Mouse (Mus musculus) ovary, postnatal 36 days (tissue): ENCODE results near the gene Cdh13.

Source experiments
- DNase-seq: peaks from one replicate; pipeline ENCODE4 v3.0.0; 2022; ENCODE audit warnings: low spot score, mixed read lengths

Cdh13 gene

DNA sequence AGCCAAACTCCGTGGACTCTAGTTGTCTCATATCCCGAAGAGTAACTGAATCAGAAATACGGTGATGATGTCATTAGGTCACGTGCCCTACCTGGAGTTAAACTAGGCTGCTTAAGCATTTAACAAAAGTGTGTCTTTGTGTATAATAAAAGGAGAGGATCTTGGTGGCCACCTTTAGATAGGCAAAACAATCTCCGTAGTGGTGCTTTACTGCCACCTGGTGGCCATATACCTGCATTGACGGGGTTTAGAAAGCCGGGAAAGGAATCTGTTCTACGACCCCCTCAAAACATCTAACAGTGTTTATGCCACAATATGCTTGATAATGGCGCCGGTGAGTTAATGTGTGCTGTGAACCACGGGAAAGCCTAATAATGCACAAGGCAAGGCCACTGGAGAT is 781.0 kb downstream of the Cdh13 start:
- peak; percentile 26 for DNase-seq

DNA sequence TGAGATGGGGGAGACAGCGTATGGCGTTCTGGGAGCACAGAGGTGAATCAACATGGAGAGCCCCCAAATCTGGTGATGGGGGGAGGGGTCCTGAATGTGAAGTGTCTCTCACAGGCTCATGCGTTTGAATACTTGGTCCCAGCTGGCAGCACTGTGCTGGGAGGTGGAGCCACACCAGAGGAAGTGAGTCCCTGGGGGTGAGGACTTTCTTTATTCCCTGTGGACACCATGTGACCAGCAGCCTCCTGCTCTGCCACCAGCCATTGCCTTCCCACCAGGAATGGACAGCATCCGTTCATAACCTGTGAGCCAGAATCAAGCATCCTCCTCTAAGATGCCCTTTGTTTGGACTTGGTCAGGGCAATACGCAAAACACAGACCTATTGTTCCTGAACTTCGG is 788.8 kb downstream of the Cdh13 start:
- DNase-seq, result no peak

DNA sequence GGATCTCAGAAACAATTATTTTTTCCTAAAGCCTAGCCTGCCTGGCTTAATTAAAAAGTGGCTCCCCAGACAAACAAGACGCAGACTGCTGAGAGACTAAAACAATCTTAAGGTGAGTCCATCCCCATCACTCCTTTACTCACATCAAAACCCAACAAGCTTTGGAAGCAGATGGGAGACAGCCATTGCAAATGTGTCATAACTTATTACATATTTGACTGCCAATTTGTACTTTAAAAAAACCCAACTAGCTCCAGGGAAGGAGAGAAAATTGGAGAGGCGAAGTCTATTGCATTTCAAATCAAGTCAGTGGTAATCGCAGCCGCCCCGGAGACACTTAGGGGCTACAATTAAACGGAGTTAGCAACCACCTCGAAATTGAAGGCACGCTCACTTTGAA is 801.5 kb downstream of the Cdh13 start:
- DNase-seq, result no peak

DNA sequence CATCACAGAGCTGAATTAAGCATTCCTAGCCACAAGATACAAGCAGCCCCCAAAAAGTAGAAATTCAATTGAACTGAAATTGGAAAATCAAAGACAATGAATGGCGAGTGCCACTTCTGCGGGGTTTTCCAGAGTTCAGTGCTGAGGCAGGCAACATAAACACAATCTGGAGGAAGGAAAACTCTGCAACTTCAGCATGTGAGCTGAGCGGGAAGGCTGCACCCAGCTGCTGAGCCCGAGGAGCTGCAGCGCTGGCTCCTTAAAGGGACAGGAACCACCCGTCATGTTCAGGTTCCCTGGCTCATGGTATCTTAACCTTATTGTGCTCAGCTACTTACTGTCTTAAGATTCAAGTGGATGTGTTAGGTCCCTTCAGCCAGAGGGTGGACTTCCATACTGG is 814.7 kb downstream of the Cdh13 start:
- DNase-seq, result no peak

DNA sequence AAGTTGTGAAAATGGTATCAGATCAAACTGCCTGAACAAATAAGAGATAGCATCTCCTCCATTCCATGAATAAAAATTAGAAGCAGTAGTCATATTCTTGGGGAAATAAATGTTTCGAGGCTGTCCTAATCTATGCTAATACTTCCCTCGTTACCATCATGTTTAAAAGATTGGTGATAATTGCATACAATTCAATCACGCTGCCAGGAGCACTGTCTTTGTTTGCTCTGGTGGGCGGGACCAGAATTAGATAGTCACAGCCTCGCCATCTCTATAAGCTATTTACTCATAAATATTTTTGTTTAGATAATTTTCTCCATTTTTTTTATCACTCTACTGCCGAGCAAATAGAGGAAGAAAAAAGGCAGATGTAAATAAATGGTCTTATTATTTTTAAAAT is 819.3 kb downstream of the Cdh13 start:
- no peak for DNase-seq

DNA sequence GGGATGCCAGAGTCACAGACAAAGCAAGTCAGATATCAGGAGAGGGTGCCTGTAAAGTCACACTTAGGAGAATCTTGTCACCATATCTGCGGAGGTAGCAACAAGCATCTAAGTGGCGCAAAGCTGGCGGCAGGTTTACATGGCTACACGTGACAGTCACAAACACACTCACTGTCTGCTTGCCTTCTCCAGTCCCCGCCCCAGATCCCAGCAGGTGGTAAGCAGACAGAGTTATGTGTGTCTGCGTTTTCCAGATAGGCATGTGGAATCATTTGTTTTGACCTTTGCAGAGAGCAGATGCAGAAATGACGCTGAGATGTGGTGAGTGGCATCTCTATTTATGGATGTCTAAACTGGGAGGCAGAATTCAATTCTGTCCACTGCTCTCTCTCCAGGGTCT is 826.1 kb downstream of the Cdh13 start:
- no peak for DNase-seq

DNA sequence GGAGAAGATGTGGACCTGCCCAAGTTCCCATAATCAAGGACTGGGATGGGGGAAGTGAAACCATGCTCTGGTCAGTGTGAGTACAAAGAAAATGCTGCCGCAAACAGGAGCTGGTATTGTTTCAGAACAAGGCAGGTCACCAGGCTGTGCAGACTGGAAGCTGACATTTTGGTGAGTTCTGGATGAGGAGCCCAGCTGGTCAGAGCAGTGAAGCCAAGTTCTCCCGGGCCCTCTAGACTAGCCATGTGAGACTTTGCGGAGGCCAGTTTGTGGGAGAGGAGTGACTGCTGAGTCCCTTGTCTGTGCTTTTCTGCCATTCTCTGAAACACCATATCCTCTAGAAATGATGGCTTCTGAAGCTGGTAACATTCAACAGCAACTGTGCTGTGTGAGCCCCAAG is 829.3 kb downstream of the Cdh13 start:
- no peak for DNase-seq

DNA sequence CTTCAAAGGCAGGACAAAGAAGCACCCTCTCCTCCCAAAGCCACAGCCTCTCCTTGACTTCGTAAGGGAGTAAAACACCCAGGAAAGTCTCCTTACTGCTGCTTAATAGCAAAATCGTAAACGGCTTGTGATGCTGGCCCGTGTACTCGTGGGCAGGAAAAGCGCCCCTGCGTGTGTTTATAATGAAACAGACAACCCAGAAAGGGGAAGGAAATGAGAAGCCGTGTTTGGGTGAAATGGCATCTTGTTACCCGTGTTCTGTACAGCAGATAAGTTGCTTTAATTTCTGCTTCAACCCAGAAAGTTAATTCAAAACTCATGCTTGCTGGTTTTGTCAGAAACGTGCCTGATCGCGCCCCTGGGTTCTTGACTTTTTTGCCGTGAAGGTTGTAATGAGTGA is 837.7 kb downstream of the Cdh13 start:
- no peak for DNase-seq

DNA sequence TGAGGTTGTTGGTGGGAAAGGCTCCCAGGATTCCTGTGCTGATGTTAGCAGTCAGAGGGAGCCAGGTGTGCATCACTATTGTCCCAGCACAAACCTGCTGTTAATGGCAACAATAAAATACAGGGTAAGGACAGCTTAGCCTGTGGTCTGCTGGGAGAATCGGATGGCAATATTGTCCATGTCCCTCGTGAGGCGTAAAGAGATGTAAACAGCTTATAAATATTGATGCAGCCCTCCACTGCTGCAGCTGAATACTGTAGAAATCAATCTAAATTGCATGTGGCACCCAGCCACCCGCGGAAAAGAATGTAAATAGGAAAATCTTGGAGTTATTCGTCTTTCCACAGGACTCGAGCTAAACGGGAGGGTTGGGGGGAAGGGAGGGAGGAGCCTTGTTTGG is 844.3 kb downstream of the Cdh13 start:
- DNase-seq, result no peak

DNA sequence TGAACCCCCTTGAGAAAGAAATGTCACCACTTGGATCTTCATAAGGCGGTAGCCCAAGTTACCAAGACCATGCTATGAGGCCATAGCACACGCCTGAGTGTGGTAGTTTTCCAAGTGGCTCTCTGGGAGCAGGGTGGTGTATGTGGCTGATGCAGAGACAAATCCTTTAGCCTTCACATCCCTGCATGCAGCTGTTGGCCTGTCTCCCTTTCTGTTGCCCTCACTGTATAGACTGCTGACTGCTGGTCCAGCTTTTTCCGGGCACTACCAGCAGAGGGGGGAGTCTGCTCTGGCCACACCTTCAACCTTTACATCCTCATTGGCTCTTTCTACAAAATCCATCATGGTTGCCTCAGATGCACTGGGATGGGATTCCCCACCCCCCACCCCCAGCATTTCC is 844.7 kb downstream of the Cdh13 start:
- no peak for DNase-seq

DNA sequence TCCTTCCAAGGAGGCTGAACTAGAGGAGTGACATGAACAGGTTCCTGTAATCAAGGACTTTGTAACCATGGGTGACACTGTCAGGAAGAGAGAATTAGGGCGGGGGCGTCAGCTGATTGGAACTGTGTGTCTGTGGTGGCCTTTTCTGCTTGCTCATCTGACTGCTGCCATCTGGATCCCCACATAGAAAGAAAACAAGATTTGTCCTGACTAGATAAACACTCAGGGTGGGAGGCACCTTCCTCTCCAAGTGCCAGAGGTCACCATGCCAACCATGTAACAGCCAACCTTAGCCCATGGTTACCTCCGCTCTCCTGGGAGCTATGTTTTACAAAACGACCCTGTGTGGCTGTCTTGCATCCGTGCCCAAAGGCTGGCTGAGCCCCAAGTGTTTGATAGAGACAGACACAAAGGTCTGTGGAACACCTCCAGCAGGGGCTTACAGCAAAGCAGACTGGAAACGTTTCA is 873.0 kb downstream of the Cdh13 start:
- no peak for DNase-seq

DNA sequence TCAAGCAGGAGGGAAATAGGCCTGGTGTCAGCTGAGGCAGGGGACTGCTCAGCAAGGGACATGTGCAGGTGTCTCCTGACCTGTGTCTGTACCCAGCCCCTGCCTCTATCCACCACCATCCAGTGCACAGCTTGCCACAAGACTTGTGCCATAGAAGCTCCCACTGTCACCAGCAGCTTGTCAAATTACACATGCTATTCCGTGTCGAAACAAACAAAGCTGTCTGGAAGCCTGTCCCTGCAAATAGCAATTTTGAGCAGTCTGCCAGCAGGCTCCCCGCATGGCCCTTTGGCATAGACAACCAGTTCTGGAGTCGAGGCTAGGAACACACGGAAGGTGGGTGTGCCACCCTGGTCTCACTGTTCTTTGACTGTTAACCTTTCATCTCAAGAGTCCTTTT is 875.1 kb downstream of the Cdh13 start:
- no peak for DNase-seq

DNA sequence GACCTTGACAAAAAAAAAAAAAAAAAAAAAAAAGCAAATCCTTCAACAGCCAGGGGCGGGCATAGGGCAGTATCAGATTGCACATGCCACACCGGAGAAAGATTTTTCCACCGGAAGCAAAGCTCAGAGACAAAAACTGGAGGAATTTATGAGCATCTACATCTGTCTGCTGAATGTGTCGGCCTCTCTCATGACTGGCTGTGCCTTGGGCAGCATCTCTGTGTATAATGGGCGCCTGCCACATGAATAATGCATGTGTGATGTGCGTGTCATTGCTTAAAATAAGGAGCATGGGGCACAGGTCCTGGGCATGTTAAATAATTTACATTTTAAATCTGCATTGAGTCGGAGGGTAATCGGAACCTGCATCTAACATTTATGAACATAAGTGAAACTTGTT is 876.3 kb downstream of the Cdh13 start:
- DNase-seq, result no peak

DNA sequence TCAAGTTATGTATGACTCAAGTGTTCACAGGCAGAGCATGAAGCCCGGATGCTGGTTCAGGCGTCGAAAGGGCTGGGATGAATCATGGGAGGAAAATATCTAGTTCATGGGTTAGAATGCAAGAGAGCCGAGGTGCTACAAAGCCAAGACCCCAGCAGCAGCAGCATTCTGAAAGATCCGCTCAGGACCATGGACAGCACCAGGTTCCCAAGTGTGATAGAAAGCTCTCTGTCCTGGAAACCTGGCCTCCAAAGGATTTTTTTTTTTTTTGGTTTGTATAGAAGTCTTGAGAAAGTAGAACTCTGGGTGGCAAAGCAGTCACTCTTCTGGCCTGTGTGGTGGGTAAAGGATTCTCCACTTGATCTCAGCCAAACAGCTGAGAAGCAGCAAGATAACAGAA is 880.5 kb downstream of the Cdh13 start:
- DNase-seq, result no peak

DNA sequence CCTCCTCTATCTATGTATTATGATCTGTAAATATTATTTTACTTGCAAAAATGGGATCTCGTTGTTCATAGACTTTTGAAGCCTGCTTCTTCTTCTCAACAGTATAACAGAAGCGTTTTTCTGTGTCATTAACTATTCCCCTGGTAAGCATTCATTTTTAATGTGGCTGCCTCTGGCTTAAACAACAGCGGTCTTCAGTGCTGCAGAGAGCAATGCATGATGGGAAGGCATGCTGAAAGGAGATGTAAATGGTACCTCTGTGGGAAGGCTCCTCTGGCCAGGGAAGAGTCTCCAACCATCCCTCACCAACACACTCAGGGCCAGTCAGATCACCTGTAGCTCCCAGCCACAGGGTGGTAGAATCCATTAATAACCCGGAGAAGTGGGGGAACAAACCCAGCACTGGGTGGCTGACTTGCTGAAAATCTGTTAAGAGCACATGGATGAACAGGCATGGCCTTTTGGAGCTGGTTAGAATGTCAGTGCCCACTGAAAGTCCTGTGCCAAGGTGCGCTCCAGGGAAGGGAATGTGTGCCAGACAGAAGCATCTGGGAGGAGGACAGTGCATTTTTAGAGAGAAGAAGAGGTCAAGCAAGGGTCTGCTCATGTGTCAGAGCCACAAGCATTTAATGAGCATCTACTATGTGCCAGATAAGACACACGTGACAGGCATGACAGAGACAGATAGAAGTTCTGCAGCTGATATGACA is 893.8 kb downstream of the Cdh13 start:
- DNase-seq, result no peak

DNA sequence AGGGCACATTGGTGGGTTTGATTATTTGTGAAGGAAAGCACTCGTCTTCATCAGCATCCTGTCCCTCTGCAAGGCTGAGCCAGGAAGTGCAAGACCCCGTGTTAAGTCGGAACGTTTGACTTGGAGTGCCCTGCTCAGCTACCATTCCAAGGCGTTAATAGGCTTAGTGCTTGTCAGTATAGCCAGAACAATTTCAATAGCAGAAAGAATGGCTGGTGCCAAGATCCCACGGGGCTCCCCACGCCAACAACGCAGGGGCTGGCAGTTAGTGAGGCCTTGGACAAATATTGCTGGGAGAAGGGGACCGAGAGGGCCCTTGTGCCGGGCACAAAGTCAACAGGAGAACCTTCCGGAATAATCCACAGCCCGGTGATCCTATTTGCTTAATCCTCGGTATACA is 897.1 kb downstream of the Cdh13 start:
- no peak for DNase-seq

DNA sequence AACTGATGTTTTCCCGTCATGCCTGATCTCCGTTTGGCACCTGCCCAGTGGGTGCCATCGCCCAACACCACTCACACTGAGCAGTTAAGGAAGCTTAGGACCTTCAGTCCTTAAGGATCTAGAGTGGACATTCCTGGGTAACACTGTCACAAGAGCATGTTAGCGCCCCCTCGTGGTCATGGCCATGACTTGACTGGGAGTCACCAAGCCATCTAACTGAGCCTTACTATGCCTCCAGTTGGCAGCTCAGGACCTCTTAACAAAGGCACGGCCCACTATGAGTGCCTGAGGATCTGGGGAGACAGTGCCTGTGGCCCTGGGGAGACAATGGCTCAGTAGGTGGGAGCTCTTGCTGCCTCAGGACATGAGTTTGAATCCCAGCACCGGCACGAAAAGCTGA is 912.2 kb downstream of the Cdh13 start:
- no peak for DNase-seq

DNA sequence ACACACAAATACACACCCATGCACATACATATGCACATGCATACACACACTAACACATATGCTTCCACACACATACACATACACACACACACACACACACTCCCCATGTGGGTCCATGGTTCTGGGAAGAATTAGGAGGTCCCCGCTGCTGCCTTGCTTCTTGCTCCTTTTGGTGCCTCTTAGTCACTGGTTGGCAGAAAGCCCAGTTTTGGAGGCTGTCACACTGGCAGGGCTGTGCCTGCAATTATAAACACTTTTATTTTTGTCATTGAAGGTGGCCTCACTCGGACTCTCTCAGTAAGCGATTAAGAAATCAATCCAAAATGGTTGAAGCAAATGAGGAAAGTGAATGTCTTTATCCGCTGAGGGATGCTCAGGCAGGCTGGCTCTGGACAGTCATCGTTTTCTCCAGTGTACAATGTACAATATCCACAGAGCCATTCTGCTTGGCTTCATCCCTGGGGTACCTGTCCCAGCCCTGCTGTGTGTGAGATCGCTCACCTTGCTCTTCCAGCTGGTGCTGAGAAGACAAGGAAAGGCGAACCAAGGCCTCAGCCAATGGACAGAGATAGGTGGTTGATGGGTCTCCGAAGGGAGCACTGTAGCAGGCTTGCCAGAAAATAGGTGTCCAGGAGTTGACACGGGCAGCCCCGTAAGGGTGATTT is 913.1 kb downstream of the Cdh13 start:
- no peak for DNase-seq

DNA sequence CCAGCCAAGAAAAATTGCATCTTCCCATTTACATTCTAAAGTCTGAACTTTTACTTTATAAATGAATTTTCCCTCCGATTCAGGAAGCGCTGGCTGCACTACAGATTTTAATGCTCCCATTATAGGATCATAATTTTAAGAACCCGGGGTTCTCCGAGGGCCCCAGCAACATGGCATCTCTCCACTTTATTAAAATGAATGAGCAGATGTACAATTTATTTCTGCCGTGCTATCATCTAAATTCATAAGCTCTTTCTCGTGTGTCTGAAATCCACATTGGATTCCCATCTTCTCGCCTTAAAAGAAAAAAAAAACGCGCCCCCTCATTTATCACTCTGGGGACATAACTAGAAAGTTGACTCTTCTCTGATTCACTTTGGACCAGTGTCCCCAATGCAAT is 925.0 kb downstream of the Cdh13 start:
- no peak for DNase-seq

DNA sequence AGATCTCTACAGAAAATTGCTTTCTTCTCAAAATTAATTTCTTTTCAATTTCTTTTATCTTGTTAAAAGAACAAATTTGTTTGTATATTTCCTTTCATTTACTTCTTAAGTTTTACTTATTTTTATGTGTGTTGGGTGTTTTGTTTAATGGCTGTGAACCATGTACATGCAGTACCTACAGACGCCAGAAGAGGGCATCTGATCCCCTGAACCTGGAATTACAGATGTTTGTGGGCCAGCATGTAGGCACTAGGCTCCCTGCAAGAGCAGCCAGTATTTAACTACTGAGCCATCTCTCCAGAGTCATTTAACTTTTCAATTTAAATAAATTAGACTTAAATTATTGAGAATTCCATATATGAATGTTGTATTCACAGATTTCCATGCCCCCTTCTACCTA is 941.0 kb downstream of the Cdh13 start:
- DNase-seq, result peak; percentile 7

DNA sequence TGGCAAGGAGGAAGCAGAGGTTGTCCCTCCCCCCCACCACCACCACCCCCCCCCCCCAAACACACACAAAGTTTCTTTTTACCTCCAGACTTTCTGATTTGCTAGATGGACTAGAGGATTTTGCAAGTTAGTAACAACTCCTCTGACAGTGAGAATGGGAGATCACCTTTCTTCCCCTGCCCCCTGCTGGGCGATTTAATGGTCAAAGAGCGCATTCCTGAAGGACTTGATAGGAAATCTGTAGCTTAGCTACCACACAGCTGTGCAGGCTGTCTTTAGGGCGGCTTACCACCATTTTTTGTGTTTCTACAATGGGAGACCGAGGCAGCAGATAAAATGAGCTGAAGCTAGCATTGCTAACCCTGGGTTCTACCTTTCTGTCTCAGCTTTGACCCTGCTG is 961.6 kb downstream of the Cdh13 start:
- no peak for DNase-seq

DNA sequence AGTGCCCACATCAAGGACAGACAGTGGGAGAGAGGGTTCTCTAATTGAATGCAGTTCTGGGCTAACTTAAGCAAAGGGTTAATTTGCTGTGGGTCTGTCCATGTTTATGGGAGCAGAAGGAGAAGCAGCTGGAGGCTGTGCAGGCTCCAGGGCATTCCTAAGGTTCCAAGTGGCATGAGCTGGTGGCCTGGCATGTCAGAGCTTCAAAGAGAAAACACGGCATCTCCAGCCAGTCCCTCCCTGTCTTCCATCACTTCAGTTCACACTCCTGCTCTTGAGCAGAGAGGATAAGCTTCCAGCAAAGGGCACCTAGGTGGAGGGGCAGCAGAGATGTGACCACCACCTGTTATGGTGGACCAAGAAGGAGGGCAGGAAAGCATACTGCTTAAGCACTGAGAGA is 962.1 kb downstream of the Cdh13 start:
- DNase-seq, result no peak

DNA sequence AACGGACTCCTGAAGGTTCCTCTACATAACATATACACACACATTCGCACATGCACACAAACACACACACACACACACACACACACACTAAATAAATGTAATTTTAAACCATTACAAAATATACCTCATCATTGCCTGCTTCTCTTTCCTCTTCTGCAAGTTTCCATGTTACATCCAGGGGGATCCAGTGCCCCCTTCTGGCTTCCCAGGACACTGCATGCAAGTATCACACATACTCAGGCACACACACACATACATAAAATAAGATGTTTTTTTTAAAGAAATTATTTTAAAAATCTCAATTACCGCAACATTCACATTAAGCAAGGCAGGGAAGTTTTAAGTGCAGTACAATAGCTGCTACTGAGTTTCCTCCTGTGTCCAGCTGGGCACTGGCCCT is 970.8 kb downstream of the Cdh13 start:
- no peak for DNase-seq

DNA sequence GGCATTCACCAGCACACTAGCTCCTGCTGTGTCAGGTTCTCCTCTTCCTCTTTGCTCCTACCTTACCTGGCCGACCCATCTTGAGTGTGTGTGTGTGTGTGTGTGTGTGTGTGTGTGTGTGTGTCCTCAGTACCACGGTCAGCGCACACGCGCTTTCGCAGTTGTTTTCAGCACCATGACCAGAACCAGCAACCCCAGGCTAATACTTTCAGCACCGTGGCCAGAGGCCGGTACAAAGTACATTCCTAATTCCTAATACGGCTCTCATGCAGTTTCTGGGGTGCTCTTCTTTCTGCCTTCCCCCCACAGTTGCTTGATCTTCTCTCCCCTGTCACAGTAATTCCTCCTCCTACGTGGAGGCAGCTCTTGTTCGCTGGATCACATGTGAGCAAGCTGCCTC is 975.1 kb downstream of the Cdh13 start:
- peak; percentile 17 for DNase-seq
